Mouse (Mus musculus) lung, postnatal 0 days (tissue): ENCODE results near the gene Ccdc163. TPM values are rescaled to one million over a fixed set of nuclear protein-coding genes. Genes with fewer than 3 reads are reported as not detected.
A peak's percentile ranks its signal among the peaks of the same experiment; 100 is the strongest.

Experiments
- ATAC-seq: fragments of 200-750 bp; cut with Nextera tagmentation; 2 replicates; pipeline ENCODE4 v1.8.0; 2017; ENCODE audit warnings: moderate library complexity
- DNase-seq: peaks from one replicate; pipeline ENCODE4 v3.0.0-alpha.2; 2016; ENCODE audit warnings: low spot score
- H3K27ac ChIP-seq: fragments of 300-500 bp; sonication (generic); 2 replicates; pipeline ENCODE4 v1.5.1; 2014; ENCODE audit warnings: antibody characterized with exemption, mild to moderate bottlenecking, low read length, mixed read lengths
- H3K27me3 ChIP-seq: fragments of 300-500 bp; sonication (generic); replicated peaks from 2 replicates; pipeline ENCODE4 v1.6.1; 2014; ENCODE audit warnings: low read length, mixed read lengths; ENCODE audit not compliant: insufficient read depth
- H3K36me3 ChIP-seq: fragments of 300-500 bp; sonication (generic); 2 replicates; pipeline ENCODE4 v1.6.1; 2014; ENCODE audit warnings: low read length, mixed read lengths; ENCODE audit not compliant: insufficient read depth
- H3K4me1 ChIP-seq: fragments of 300-500 bp; sonication (generic); 2 replicates; pipeline ENCODE4 v1.6.1; 2014; ENCODE audit warnings: antibody characterized with exemption, low read depth, low read length, mixed read lengths; ENCODE audit not compliant: insufficient read depth
- H3K4me2 ChIP-seq: fragments of 300-500 bp; sonication (generic); replicated peaks from 2 replicates; pipeline ENCODE4 v1.6.1; 2014; ENCODE audit warnings: low read depth, mild to moderate bottlenecking, low read length, moderate library complexity, mixed read lengths
- H3K4me3 ChIP-seq: fragments of 300-500 bp; sonication (generic); 2 replicates; pipeline ENCODE4 v1.5.1; 2014; ENCODE audit warnings: low read depth, low read length
- H3K9ac ChIP-seq: fragments of 300-500 bp; sonication (generic); replicated peaks from 2 replicates; pipeline ENCODE4 v1.6.1; 2014; ENCODE audit warnings: low read depth, mild to moderate bottlenecking
- H3K9me3 ChIP-seq: fragments of 300-500 bp; sonication (generic); 2 replicates; pipeline ENCODE4 v1.6.1; 2016; ENCODE audit warnings: low read length, mixed read lengths
- CTCF ChIP-seq: IDR thresholded peaks from 2 replicates; pipeline ENCODE4 v1.5.1; 2016; ENCODE audit warnings: antibody characterized with exemption, mild to moderate bottlenecking
- EP300 ChIP-seq: IDR thresholded peaks from 2 replicates; pipeline ENCODE4 v1.6.1; 2016; ENCODE audit warnings: antibody characterized with exemption, mild to moderate bottlenecking, control low read depth
- WGBS: fragments of 180-500 bp; shearing (Covaris S2); extraction: QIAGEN DNeasy Blood & Tissue Kit; methylation state at CpG from one replicate; pipeline ENCODE4 v1.1.7; 2014; 5-methylcytosine and 5-hydroxymethylcytosine counted together
- polyA plus RNA-seq: library from polyadenylated mRNA; unstranded; fragments of >200 nt; fragmentation: Nextera tagmentation; extraction: Ambion mirVana; gene quantifications from 2 replicates; pipeline ENCODE4 v1.2.1, GENCODE M21; 2015

The Ccdc163 gene
- polyA plus RNA-seq, 1 experiment from 2014 or later: 17.3 TPM

- DNase-seq (no peak), ATAC-seq (no peak)
- no peaks in the 10 kb centered on the region for H3K9me3 ChIP-seq
- no peak overlapping the region for H3K9ac ChIP-seq
- WGBS: 86% methylated on average over 2 of the region's 2 CpGs
- no peak overlapping the region for H3K4me2 ChIP-seq
- H3K36me3 ChIP-seq: no peaks in the 10 kb centered on the region
- H3K4me3 ChIP-seq: no peak overlapping the region
- TF ChIP-seq EP300: no peak
- no peak for TF ChIP-seq CTCF
- peaks cover 10% of the 10 kb centered on the region; the same call in 1 of the 2 replicates for H3K4me1 ChIP-seq
- H3K27me3 ChIP-seq: no peaks in the 10 kb centered on the region
- no peak overlapping the region for H3K27ac ChIP-seq
Measured at GRCm38 (mm10) chr4:116710154-116710553, 1.8 kb downstream of the Ccdc163 start.

GRCm38 (mm10) chr4:116712536-116712935, 4.2 kb downstream of the Ccdc163 start:
- ATAC-seq (no peak), DNase-seq (no peak)
- Histone ChIP-seq H3K4me2 (no peak overlapping the region), H3K4me3 (no peak overlapping the region), H3K27ac (no peak overlapping the region), H3K36me3 (no peaks in the 10 kb centered on the region), H3K9ac (no peak overlapping the region), H3K4me1 (peaks cover 7% of the 10 kb centered on the region; the same call in 1 of the 2 replicates), H3K27me3 (no peaks in the 10 kb centered on the region), H3K9me3 (no peaks in the 10 kb centered on the region)
- 86% methylated on average over 1 of the region's 1 CpGs for WGBS
- TF ChIP-seq CTCF: no peak
- TF ChIP-seq EP300: no peak

- H3K9ac ChIP-seq: no peak overlapping the region
- WGBS: 14% methylated on average over 3 of the region's 3 CpGs
- no peaks in the 10 kb centered on the region for H3K27me3 ChIP-seq
- DNase-seq (peak; percentile 95), ATAC-seq (0 out of 2 replicates have a peak, but pooled peaks have one; percentile 16)
- H3K9me3 ChIP-seq: no peaks in the 10 kb centered on the region
- H3K4me1 ChIP-seq: no peaks in the 10 kb centered on the region
- no peak overlapping the region for H3K4me2 ChIP-seq
- no peak for TF ChIP-seq EP300
- TF ChIP-seq CTCF: peak; percentile 83
- H3K4me3 ChIP-seq: no peak overlapping the region
- H3K27ac ChIP-seq: no peak overlapping the region
- H3K36me3 ChIP-seq: no peaks in the 10 kb centered on the region
Measured at GRCm38 (mm10) chr4:116719396-116719795, 11.1 kb downstream of the Ccdc163 start.

- Histone ChIP-seq H3K36me3 (no peaks in the 10 kb centered on the region), H3K9me3 (no peaks in the 10 kb centered on the region), H3K4me1 (no peaks in the 10 kb centered on the region), H3K4me2 (peak within 1 kb of the TSS; percentile 84), H3K27me3 (no peaks in the 10 kb centered on the region), H3K9ac (peak within 1 kb of the TSS; percentile 65), H3K4me3 (peak within 1 kb of the TSS; percentile 73), H3K27ac (peak within 1 kb of the TSS; percentile 85)
- ATAC-seq (peak; percentile 98), DNase-seq (peak; percentile 99)
- TF ChIP-seq CTCF (no peak), EP300 (no peak)
- under 1% methylated on average over 33 of the region's 34 CpGs for whole genome bisulfite sequencing
Measured at GRCm38 (mm10) chr4:116720343-116721097, 12.2 kb downstream of the Ccdc163 start, which contains the start of gene Tesk2. Gene Tesk2 (plus strand): TSS chr4:116720948.

- TF ChIP-seq EP300 (no peak), CTCF (no peak)
- Histone ChIP-seq H3K9me3 (no peaks in the 10 kb centered on the region), H3K4me3 (peak overlapping the region; percentile 73), H3K4me1 (no peaks in the 10 kb centered on the region), H3K36me3 (no peaks in the 10 kb centered on the region), H3K9ac (peak overlapping the region; percentile 65), H3K27ac (peak overlapping the region; percentile 85), H3K27me3 (no peaks in the 10 kb centered on the region), H3K4me2 (peak overlapping the region; percentile 84)
- ATAC-seq (no peak), DNase-seq (no peak)
- under 1% methylated on average over 23 of the region's 29 CpGs for WGBS
Measured at GRCm38 (mm10) chr4:116721098-116721628, 12.9 kb downstream of the Ccdc163 start.

GRCm38 (mm10) chr4:116722230-116722629, 13.9 kb downstream of the Ccdc163 start:
- no peak overlapping the region for H3K4me3 ChIP-seq
- no peaks in the 10 kb centered on the region for H3K9me3 ChIP-seq
- ATAC-seq (no peak), DNase-seq (no peak)
- no peaks in the 10 kb centered on the region for H3K27me3 ChIP-seq
- H3K9ac ChIP-seq: no peak overlapping the region
- WGBS: 58% methylated on average over 7 of the region's 7 CpGs
- no peaks in the 10 kb centered on the region for H3K4me1 ChIP-seq
- H3K4me2 ChIP-seq: no peak overlapping the region
- no peak overlapping the region for H3K27ac ChIP-seq
- TF ChIP-seq EP300 (no peak), CTCF (no peak)
- no peaks in the 10 kb centered on the region for H3K36me3 ChIP-seq
